Mouse (Mus musculus) embryonic facial prominence, embryonic 14.5 days (tissue): ENCODE results near the gene Grm4. TPM values are rescaled to one million over a fixed set of nuclear protein-coding genes. Genes with fewer than 3 reads are reported as not detected.
A peak's percentile ranks its signal among the peaks of the same experiment; 100 is the strongest.

Experiments used
- ATAC-seq: fragments of 200-750 bp; cut with Nextera tagmentation; 2 replicates; pipeline ENCODE4 v1.8.0; 2017; ENCODE audit warnings: low read depth, moderate number of reproducible peaks, moderate TSS enrichment
- DNase-seq: peaks from one replicate; pipeline ENCODE4 v3.0.0-alpha.2; 2015; ENCODE audit warnings: low spot score
- H3K27ac ChIP-seq: fragments of 300-500 bp; sonication (generic); replicated peaks from 2 replicates; pipeline ENCODE4 v1.5.1; 2014; ENCODE audit warnings: low read depth, mild to moderate bottlenecking, low read length, moderate library complexity
- H3K27me3 ChIP-seq: fragments of 300-500 bp; sonication (generic); replicated peaks from 2 replicates; pipeline ENCODE4 v1.6.1; 2014; ENCODE audit warnings: low read length; ENCODE audit not compliant: control insufficient read depth, insufficient read depth
- H3K36me3 ChIP-seq: fragments of 300-500 bp; sonication (generic); 2 replicates; pipeline ENCODE4 v1.6.1; 2014; ENCODE audit warnings: low read length, mixed read lengths; ENCODE audit not compliant: control insufficient read depth, insufficient read depth
- H3K4me1 ChIP-seq: fragments of 300-500 bp; sonication (generic); 2 replicates; pipeline ENCODE4 v1.6.1; 2014; ENCODE audit warnings: antibody characterized with exemption, low read length; ENCODE audit not compliant: control insufficient read depth, insufficient read depth
- H3K4me2 ChIP-seq: fragments of 300-500 bp; sonication (generic); 2 replicates; pipeline ENCODE4 v1.6.1; 2014; ENCODE audit warnings: low read depth, mild to moderate bottlenecking, low read length, moderate library complexity, mixed read lengths
- H3K4me3 ChIP-seq: fragments of 300-500 bp; sonication (generic); 2 replicates; pipeline ENCODE4 v1.5.1; 2014; ENCODE audit warnings: low read depth, mild to moderate bottlenecking, low read length
- H3K9ac ChIP-seq: fragments of 300-500 bp; sonication (generic); 2 replicates; pipeline ENCODE4 v1.6.1; 2014; ENCODE audit warnings: low read depth, mild to moderate bottlenecking, low read length, moderate library complexity, mixed read lengths
- H3K9me3 ChIP-seq: fragments of 300-500 bp; sonication (generic); 2 replicates; pipeline ENCODE4 v1.6.1; 2016; ENCODE audit warnings: low read length; ENCODE audit not compliant: control insufficient read depth
- WGBS: fragments of 180-500 bp; shearing (Covaris S2); extraction: QIAGEN DNeasy Blood & Tissue Kit; methylation state at CpG from one replicate; pipeline ENCODE4 v1.1.7; 2014; 5-methylcytosine and 5-hydroxymethylcytosine counted together
- polyA plus RNA-seq: library from polyadenylated mRNA; unstranded; fragments of >200 nt; fragmentation: Nextera tagmentation; extraction: Ambion mirVana; gene quantifications from 2 replicates; pipeline ENCODE4 v1.2.1, GENCODE M21; 2014

Gene Grm4
- polyA plus RNA-seq, 1 experiment from 2014 or later, result 1.2 TPM

GRCm38 (mm10) chr17:27544551-27544950, 23.3 kb upstream of the Grm4 start:
- Histone ChIP-seq H3K4me1 (peaks cover 5% of the 10 kb centered on the region; the same call in 1 of the 2 replicates), H3K9ac (no peak overlapping the region), H3K27ac (no peak overlapping the region), H3K9me3 (no peaks in the 10 kb centered on the region), H3K36me3 (no peaks in the 10 kb centered on the region), H3K4me2 (no peak overlapping the region), H3K4me3 (no peak overlapping the region), H3K27me3 (no peaks in the 10 kb centered on the region)
- ATAC-seq, result no peak
- WGBS, result 84% methylated on average over 11 of the region's 11 CpGs
- no peak for DNase-seq

DNA sequence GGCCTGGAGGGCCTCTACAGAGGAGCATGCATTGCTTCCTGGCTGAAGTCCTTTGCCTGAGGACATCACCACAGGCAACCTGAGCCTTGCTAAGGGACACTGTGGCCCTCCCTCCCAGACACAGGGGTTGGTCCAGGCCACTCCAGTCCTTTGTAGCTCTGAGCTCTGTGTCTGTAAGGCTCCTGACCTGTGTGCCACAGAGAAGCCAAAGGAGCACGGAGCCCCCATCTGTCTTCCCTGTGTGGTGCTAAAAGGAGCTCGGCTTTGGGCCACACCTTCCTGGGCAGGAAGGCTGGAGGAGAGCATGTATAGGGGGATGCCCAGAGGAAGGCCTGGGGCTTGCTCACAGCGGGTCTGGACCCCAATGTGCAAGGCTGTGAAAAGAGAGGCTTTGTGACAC, 20.8 kb upstream of the Grm4 start:
- H3K9me3 ChIP-seq, result no peaks in the 10 kb centered on the region
- H3K4me2 ChIP-seq, result no peak overlapping the region
- 74% methylated on average over 3 of the region's 3 CpGs for WGBS
- DNase-seq (no peak), ATAC-seq (no peak)
- no peak overlapping the region for H3K9ac ChIP-seq
- H3K4me1 ChIP-seq, result no peaks in the 10 kb centered on the region
- H3K4me3 ChIP-seq, result no peak overlapping the region
- H3K27me3 ChIP-seq, result no peaks in the 10 kb centered on the region
- no peak overlapping the region for H3K27ac ChIP-seq
- no peaks in the 10 kb centered on the region for H3K36me3 ChIP-seq

GRCm38 (mm10) chr17:27541261-27541660, 20.1 kb upstream of the Grm4 start:
- no peaks in the 10 kb centered on the region for H3K4me1 ChIP-seq
- no peak overlapping the region for H3K27ac ChIP-seq
- H3K9ac ChIP-seq, result no peak overlapping the region
- H3K4me2 ChIP-seq, result no peak overlapping the region
- 68% methylated on average over 2 of the region's 2 CpGs for WGBS
- H3K36me3 ChIP-seq, result no peaks in the 10 kb centered on the region
- no peak for DNase-seq
- no peaks in the 10 kb centered on the region for H3K27me3 ChIP-seq
- H3K9me3 ChIP-seq, result no peaks in the 10 kb centered on the region
- no peak for ATAC-seq
- H3K4me3 ChIP-seq, result no peak overlapping the region

DNA sequence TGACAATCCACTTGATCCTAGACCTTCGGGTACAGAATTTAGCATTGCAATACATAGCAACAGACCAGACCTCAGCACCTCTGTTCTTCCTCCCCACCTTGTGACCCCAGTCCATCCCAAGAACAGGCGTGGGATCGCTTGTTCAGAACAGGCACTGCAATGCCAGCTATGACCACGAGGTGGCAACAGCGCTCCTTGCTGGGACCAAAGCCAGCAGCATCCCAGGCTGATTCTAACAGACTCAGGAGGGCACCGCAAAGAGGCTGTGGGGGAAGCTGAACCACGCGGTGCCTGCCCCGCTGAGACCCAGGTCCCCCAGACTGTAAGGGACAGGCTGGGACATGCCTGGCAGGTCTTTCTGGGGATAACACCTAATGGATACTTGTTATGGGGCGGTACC, 13.5 kb upstream of the Grm4 start:
- no peak overlapping the region for H3K9ac ChIP-seq
- no peaks in the 10 kb centered on the region for H3K4me1 ChIP-seq
- peak; percentile 87 for ATAC-seq
- H3K27ac ChIP-seq, result no peak overlapping the region
- H3K27me3 ChIP-seq, result no peaks in the 10 kb centered on the region
- no peaks in the 10 kb centered on the region for H3K9me3 ChIP-seq
- H3K4me3 ChIP-seq, result no peak overlapping the region
- no peaks in the 10 kb centered on the region for H3K36me3 ChIP-seq
- peak; percentile 83 for DNase-seq
- 8% methylated on average over 10 of the region's 10 CpGs for WGBS
- H3K4me2 ChIP-seq, result no peak overlapping the region

- DNase-seq, result no peak
- no peaks in the 10 kb centered on the region for H3K27me3 ChIP-seq
- WGBS, result 76% methylated on average over 3 of the region's 3 CpGs
- H3K27ac ChIP-seq, result no peak overlapping the region
- no peak overlapping the region for H3K4me2 ChIP-seq
- H3K4me3 ChIP-seq, result no peak overlapping the region
- no peaks in the 10 kb centered on the region for H3K4me1 ChIP-seq
- no peak overlapping the region for H3K9ac ChIP-seq
- H3K36me3 ChIP-seq, result no peaks in the 10 kb centered on the region
- no peak for ATAC-seq
- no peaks in the 10 kb centered on the region for H3K9me3 ChIP-seq
These were observed 12.2 kb upstream of the Grm4 start for GRCm38 (mm10) chr17:27533354-27533753.

- DNase-seq (no peak), ATAC-seq (no peak)
- WGBS, result 87% methylated on average over 8 of the region's 8 CpGs
- Histone ChIP-seq H3K36me3 (no peaks in the 10 kb centered on the region), H3K27me3 (no peaks in the 10 kb centered on the region), H3K27ac (no peak overlapping the region), H3K4me2 (no peak overlapping the region), H3K4me1 (no peaks in the 10 kb centered on the region), H3K4me3 (no peak overlapping the region), H3K9me3 (no peaks in the 10 kb centered on the region), H3K9ac (no peak overlapping the region)
These were observed 10.9 kb upstream of the Grm4 start for GRCm38 (mm10) chr17:27532095-27532494.

DNA sequence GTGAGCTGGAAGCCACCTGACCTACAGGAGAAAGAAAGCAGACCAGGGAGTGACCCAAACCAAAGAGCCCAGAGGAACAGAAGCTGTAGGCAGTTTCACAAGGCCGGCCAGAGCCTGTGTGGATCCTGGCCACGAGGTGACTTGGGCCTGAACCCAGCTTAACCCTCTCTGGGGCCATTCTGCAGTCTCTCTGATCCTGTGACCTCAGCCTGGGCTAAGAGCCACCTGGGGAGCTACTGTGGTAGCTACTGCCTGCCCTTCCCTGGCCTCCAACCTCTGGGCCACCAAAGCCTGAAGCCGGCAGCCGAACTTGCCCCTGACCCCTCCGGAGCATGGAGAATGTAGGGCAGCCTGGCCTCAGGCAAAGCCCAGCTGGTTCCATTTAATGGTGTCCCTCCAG, 7.6 kb upstream of the Grm4 start:
- H3K4me3 ChIP-seq, result no peak overlapping the region
- no peaks in the 10 kb centered on the region for H3K4me1 ChIP-seq
- ATAC-seq (no peak), DNase-seq (no peak)
- H3K9ac ChIP-seq, result no peak overlapping the region
- no peak overlapping the region for H3K27ac ChIP-seq
- no peaks in the 10 kb centered on the region for H3K27me3 ChIP-seq
- H3K4me2 ChIP-seq, result no peak overlapping the region
- WGBS, result 37% methylated on average over 4 of the region's 5 CpGs
- H3K9me3 ChIP-seq, result no peaks in the 10 kb centered on the region
- H3K36me3 ChIP-seq, result no peaks in the 10 kb centered on the region

DNA sequence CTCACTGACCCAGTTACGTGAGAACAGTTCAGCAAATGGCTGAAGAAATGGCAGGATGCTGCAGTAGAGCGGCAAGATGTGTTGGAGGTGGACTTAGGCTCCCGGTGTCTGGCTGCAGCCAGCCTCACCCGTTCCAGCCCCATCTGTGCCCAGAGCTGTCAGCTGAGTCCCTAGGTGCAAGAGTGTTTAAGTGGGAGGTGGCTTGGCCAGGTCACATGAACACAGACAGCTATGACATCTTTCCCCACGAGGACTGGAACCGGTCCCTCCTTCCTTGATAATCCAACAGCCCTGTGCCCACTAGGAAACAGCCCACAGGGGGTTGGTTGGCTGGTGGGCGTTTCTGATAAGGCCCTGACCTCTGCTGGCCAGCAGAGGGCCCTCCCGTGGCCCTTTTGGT, 6.8 kb upstream of the Grm4 start:
- Histone ChIP-seq H3K27ac (no peak overlapping the region), H3K9ac (no peak overlapping the region), H3K27me3 (no peaks in the 10 kb centered on the region), H3K4me2 (no peak overlapping the region), H3K4me1 (no peaks in the 10 kb centered on the region), H3K9me3 (no peaks in the 10 kb centered on the region), H3K4me3 (no peak overlapping the region), H3K36me3 (no peaks in the 10 kb centered on the region)
- no peak for ATAC-seq
- no peak for DNase-seq
- 55% methylated on average over 8 of the region's 8 CpGs for WGBS

DNA sequence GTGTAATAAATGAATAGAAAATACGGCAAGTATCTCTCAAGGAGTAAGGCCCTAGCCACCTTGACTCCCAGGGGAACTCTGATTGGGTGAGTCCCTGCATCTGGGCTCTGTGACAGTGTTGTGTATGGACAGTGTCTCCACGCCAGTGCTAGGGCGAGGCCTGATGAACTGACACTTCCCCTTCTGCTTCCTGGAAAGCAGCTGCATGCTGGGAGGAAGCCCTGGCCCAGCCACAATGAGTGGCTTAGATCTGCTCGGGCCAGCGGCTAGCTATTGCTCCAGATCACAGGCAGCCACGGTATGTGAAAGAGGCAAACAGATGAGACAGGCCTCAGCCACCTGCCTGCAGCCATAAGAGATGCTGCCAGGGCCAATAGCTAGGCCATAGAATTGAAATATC, 6.0 kb upstream of the Grm4 start:
- no peak for DNase-seq
- H3K9me3 ChIP-seq, result no peaks in the 10 kb centered on the region
- H3K9ac ChIP-seq, result no peak overlapping the region
- no peaks in the 10 kb centered on the region; the same call in 1 of the 2 replicates for H3K27me3 ChIP-seq
- H3K4me1 ChIP-seq, result no peaks in the 10 kb centered on the region
- H3K36me3 ChIP-seq, result no peaks in the 10 kb centered on the region
- no peak overlapping the region for H3K4me2 ChIP-seq
- H3K4me3 ChIP-seq, result no peak overlapping the region
- no peak for ATAC-seq
- 75% methylated on average over 6 of the region's 6 CpGs for WGBS
- H3K27ac ChIP-seq, result no peak overlapping the region
